Mouse (Mus musculus) right cerebral cortex, postnatal 14 days (tissue): ENCODE data around the gene Mrpl23.

ENCODE experiments used
- DNase-seq: peaks from one replicate; pipeline ENCODE4 v3.0.0; 2022

Mrpl23 gene

GRCm38 (mm10) chr7:142575971-142576370, 43.5 kb downstream of the Mrpl23 start:
- DNase-seq = no peak

GRCm38 (mm10) chr7:142576472-142577326, 44.2 kb downstream of the Mrpl23 start:
- no peak for DNase-seq

DNA sequence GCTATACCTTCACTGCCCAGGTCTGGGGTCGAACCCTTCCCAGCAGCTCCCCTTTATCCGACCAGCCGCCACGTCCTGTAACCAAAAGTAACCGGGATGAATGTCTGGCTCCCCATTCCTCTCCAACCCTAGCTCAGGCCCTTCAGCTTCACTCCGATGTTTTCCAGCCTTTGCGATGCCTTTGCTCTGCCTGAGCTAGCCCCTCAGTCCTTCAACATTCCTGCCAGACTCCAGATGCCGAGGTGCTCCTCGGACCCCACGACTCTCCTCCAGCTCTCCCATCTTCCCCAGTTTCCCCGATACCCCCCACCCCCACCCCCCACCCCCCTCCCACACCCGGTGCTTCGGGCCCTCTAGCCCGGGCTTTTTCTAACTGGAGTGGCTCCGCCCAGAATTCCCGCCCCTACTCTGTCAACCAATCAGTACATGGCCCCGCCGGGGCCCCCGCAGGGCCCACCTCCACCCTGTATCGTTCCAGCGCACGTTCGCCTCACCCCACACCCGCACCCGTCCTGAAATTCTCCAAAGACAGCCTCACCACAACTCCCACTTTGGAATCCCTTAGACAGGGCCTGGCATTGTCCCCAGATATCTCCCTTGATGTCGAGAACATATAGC, 45.4 kb downstream of the Mrpl23 start:
- peak; percentile 16 for DNase-seq

GRCm38 (mm10) chr7:142579069-142579468, 46.6 kb downstream of the Mrpl23 start:
- no peak for DNase-seq

DNA sequence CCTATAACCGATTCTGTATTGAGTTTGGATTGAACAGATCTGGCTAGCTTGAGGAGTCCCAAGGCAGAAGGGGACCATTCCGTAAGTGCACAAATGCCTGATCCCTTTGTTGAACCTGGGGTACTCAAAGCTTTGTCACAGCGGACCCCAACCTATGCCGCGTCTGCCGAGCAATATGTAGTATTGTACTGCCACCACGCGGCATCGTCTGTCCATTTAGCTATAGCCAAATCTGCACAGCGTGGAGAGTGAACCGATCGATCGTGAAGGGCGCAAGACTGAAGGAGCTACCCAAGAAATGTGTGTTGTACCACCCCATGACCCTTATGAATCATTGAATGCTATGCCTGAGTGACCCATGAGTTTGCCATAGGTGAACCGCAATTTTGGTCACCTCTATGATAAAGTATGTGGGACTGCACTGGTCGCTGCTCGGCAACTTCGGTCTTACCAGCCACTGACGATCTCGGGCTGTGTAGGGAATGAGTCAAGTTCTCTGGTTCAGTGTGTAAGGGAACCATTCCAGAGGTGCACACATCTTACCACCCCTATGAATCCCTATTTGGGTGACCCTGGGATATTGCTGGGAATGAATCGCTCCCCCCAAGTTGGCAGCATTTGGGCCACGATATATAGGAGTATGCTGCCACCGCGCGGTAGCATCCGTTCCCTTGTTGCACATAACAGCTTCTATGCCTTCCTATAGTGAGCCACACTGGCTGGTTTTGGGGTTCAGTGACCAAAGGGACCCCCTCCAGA, 47.8 kb downstream of the Mrpl23 start:
- DNase-seq = peak; percentile 69

GRCm38 (mm10) chr7:142581186-142581585, 48.7 kb downstream of the Mrpl23 start:
- no peak for DNase-seq

DNA sequence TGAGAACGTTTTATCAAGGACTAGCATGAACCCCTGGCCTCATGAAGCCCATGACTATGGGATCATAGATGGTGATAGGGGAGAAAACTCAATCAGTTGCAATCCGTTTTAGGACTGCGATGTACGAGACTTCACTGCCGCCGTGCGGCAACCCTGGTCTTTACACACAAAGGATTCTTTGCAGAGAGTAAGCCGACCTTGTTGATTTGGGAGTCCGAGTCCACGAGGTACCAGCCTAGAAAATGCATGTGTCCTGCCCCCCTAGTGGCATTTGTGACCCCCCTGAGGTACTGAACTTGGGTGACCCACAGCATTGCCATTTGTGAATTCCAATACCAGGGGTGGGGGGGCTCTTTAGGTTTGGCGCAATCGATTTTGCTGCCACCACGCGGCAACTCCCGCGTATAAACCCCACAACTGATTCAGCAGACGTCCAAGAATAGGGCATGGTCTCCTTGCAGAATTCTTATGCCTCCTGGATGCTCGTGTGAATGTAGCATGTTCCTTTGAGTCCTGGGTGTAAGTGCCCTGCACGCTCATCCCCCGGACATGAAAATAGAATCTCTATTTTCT, 49.3 kb downstream of the Mrpl23 start:
- DNase-seq = peak; percentile 55

DNA sequence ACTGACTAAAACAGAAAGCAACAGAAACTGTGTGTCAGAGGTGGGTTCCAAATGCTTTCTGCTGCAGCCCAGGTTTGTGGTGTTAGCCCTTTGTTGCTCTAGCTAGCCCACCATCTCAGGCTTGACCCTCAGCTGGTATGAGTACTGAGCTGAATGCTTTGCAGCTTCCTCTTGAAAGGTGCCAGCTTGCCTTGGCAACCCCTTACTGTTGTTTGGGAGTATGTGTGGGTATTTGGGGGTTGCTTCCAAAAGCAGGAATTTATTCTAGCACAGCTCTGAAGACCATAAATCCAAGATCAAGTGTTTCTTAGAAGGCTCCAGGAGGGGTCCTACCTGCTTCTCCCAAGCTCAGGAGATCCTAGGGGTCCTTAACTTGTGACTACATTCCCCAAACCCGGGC, 52.4 kb downstream of the Mrpl23 start:
- DNase-seq = no peak

DNA sequence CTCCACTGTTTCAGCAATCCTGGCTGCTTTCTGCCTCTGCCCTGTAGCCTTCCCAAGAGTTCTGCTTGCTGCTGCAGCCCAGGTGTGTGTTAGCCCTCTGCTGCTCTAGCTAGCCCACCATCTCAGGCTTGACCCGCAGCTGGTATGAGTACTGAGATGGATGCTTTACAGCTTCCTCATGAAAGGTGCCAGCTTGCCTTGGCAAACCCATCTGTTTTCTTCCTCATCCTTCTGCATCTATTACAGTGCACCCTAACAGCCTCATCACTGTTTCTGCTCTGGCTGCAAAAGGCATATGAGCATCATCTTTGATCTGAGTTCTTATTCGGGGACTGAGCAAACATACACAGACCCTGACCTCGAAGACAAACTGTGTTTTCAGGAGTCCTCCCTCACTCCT, 53.4 kb downstream of the Mrpl23 start:
- DNase-seq = no peak

GRCm38 (mm10) chr7:142588282-142588941, 55.9 kb downstream of the Mrpl23 start:
- peak; percentile 29 for DNase-seq
